Mouse (Mus musculus) cerebellum, adult 11 months (tissue): ENCODE measurements around the gene Cacfd1.
A peak's percentile ranks its signal among the peaks of the same experiment; 100 is the strongest.

Source experiments
- DNase-seq: peaks from one replicate; pipeline ENCODE4 v3.0.0; 2022

The Cacfd1 gene

DNA sequence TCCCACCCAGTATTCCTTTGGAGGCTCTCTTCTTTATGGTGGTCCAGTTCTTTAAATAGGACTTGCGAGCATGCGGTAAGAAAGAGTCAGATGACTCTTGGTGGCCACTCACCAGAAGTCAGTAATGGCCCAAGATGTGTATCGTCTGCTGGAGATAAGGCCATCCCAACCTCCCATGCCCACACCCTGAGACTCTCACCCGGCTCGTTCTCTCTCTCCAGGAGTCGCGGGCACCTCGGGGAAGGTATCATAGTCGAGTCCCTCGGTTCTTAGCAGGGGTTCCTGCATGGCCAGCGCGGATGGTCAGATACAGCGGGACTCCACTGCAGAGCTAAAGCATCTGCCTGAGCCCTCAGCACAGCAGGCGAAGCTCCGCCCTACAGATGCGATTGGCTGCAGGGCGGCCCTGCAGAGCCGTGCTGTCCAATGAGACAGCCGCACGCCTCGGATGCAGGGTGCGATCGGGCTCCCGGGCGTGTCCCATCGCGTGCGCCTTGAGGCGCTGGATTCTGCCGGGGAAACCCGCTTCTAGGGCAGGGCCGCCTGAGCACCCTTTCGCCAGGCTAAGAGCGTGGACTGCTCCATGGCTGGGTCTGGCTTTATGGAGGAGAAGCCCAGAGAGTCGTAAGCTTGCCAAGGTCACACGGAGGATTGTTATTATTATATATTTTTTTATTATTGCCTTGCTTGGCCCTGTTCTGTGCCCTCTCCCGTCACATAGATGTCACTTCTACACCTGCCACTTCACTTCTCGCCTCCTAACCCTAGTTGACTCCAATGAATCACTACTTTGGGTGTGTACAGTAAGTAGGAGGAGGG, 18.1 kb downstream of the Cacfd1 start, which contains the start of gene Slc2a6:
TSS of gene Slc2a6 (minus strand) at position 381 of the 819 bp plus-strand sequence.
- DNase-seq = peak; percentile 90

DNA sequence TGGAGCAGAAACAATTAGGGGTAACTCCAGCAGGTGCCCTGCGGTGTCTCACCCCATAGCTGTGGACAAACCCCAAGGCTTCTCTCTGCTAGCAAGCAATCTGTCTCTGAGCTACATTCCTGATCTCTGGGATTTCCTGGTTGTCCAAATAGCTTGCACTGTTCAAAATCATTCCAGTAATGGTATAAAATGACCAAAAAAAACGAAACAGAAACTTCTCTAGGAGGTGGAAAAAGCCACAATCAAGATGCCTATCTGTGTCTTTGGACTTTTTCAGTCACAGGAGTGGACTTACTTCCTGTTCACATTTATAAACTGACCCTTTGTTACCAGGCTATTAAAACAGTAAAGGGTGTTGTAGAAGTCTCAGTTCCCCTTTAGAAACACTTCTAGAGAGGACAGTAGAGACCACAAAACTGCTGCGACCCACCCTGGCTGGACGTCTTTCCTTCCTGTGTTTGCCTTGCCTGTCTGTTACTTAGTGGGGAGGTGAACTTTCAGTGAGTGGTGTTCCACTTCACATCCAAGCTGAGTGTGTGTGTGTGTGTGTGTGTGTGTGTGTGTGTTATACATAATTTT, 18.8 kb downstream of the Cacfd1 start:
- DNase-seq = no peak

DNA sequence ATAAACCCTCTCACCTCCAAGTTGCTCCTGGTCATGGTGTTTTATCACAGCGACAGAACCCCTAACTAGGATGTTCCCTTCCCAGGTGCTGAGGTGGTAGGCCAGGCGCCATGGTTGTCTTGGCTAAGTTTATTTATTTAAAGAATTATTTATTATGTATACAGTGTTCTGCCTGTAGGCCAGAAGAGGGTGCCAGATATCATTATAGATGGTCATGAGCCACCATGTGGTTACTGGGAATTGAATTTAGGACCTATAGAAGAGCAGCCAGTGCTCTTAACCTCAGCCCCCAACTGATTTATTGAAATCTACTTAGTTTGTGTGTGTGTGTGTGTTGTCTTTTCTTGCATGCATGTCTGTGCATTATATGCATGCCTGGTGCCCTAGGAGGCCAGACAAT, 22.6 kb downstream of the Cacfd1 start:
- no peak for DNase-seq

DNA sequence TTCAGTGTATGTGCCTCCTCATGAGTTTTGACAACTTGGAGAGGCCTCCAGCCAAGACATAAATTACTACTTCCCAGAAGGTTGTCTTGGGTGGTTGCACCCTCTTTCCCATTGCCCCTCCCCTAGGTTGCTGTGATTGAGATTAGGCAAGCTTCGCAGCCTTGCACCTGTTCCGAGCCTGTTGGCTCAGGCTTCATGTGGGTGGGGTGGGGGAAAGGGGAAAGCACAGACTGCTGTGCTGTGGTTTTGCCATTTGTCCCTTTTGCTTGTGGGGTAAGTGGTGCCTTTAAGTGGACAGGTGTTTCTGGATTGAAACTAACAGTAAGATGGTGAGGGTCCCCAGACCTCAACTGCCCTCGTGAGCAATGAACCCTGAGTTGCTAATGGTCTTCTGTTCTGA, 26.3 kb downstream of the Cacfd1 start:
- no peak for DNase-seq

DNA sequence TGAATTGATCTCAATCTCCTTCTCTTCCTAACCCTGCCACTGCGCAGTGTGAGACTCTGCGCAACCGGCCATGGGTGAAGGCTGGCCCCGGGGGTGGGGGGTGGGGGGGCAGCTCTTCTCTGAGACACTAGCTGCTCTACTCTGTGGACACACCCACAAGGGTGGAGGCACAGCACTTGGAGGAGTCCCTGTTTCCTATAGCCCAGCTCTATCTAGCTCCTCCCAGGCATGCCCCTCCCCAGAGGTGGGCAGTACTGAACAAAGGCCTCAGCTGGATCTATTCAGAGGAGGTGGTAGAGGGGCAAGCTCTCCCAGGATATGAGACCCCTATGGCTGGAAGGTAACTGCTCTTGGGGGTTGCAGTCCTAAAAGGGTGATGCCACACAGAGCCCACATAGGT, 27.3 kb downstream of the Cacfd1 start:
- no peak for DNase-seq

DNA sequence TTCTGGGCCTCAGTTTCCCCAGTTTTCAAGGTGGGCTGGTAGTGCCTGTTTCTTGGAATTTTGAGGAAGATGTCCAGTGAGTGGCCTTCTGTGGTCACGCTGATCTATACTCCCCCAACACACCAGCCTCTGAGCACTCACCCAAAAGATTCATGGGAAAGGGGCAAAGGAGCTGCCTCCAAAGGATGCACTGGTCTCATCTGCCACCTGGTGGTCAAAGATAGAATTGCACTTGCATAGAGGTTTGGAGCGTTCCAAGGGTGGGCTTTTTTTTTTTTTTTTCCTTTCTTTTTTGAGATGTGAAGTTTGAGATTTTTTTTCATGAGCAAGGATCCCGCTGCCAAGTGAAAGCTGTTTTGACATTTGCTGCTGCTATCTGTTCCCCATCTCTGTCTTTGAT, 28.9 kb downstream of the Cacfd1 start:
- peak; percentile 53 for DNase-seq

DNA sequence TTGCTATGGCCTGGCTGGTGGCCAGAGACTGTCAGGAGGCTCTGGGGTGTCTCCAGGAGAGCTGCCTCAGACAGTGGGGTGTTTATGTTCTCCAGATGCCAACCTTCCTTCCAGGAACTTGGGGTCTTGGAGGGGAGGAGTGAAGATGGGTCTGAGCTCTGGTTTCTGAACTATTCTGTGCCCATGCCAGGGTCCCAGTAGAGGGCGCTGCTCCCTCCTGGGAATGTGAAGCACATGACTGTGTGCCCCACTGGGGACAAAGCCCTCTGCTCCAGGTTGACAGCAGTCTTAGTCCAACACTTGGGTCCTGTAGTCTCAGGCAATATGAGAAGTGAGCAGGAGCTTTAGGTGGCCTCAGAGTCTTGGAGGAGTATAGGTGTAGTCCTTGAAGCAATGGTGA, 29.6 kb downstream of the Cacfd1 start:
- DNase-seq = no peak

DNA sequence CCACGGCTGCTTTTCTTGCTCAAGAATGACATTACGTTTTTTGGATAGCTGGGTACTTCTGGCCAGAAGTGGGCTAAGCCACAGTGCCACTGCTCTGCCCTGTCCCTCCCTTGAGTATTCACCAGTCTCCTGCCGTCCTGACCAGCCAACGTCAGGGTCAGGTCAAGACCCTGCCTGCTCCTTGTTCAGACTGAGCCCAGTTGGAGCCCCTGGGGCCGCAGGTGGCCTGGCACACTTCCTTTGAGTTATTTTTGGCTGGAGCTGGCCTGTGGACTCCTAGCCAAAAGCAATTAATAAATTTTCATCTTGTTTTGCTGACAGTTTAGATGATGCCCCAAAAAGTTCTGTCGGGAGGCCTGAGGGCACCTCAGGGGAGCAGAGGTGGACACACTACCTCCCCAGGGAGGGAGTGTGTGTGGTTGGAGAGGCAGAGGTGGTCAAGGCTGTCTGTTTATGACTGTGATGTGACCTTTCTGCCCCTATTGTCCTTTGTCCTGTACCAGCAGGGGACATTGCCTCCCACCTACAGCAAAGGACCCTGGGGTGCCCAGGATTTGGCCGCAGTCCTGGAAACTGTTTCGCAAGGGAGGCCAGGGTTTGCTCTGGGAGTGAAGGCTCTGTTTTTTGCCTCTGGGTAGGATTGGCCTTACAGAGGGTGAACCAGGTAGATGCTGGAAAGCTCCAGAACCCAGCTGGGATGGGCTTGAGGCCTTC, 32.6 kb downstream of the Cacfd1 start:
- DNase-seq = no peak

DNA sequence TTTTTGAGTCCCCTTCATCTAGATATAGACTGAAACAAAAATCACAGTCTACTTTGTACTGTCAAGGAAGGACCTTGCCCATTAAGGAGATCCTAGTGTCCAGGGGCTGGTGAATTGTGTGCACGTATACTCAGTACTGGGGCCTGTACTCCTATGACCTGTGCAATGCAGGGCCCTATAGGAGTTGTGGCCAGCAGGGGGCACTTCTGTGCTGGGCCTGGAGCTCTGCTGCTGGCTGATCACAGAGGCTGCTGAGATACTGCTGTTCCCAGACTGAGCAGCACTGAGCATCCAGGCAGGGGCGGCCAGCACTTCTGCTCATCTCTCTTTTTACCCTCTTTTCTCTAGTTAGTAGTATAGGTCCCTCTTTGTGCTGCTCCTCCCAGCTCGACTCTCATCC, 33.7 kb downstream of the Cacfd1 start:
- peak; percentile 69 for DNase-seq

DNA sequence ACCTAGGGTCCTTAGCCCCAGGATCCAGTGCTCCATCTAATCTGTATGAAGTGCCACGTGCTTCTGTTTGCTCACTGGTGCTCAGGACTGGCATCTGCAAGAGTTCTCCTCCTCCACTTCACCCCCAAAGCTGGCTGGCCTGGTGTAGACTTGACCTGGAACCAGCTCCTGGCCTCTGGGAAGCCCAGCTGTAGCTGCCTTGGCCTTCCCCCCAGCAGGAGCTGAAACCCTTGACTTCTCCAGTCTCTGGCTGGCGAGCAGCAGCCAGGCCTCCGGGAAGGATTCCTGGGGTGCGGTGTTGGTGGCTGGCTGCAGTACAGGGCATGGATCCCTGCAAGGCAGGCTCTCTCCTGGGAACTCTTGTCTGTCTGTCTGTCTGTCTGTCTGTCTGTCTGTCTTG, 34.4 kb downstream of the Cacfd1 start:
- no peak for DNase-seq

DNA sequence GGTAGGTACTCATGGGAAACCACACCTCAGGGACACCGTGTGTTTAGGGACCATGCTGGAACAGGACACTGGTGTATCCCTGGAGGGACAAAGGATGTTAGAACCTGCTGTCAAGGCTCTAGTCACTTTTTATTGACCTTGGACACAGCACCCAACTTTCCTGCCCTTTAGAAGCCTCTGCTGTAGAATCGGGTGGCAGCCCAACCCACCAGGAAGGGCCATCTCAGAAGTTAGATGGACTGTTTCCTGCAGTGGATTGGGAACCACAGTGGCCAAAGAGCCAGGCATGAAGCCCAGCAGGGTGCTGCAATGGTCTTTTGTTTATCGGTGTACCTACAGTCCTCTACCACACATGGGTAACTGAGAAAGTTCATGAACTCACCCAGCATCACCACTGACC, 34.9 kb downstream of the Cacfd1 start:
- no peak for DNase-seq

DNA sequence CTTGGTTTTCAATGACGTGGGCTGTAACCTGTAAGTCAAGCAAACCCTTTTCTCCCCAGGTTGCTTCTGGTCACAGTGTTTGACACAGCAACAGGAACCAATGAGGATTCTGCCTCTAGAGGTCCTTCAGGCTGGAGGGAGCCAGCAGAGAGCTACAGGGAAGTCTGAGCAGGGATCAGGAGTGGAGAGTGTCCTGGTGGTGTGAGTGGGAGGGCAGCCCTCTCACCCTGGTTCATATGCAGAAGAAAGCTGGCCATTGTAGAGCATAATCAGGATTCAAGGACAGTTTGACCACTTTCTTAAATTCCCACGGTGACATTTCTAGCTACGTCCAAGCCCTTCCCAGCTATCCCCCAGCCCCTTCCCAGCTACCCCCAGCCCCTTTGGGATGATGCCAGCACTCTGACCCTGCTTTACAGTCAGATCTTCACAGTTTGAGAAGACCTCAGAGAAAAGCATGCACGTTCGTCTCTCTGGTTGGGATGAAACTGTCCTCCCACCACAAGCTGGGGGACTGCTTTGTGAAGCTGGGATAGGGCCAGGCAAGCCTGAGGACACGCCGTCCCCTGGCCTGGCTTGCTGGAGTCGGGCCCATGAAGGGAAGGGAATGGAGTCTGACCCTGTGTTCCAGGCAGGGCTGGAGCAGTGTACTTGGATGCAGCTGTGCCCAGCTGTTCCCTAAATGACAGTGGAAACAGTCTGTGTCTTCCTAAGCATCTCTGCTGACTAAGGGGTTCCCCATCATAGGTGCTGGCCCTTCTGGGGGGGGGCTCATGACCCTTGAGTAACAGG, 36.4 kb downstream of the Cacfd1 start:
- no peak for DNase-seq

DNA sequence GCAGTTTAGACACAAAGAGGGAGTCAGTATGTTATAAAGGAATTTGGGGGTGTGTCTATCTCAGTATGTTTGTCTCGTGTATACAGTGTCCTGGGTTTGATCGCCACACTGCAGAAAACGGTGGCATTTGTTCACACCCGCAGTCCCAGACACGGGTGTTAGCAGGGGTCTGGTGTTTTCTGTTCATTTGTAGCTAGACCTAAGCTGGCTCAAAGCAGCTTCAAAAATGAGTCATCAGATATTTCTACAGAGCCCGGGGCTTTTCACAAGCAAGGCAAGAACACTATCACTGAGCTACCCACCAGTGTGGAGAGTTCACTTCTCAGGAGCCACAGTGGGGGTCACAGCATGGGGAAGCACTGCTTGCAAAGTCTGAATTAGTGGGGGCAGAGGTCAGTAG, 39.7 kb downstream of the Cacfd1 start:
- DNase-seq = no peak

DNA sequence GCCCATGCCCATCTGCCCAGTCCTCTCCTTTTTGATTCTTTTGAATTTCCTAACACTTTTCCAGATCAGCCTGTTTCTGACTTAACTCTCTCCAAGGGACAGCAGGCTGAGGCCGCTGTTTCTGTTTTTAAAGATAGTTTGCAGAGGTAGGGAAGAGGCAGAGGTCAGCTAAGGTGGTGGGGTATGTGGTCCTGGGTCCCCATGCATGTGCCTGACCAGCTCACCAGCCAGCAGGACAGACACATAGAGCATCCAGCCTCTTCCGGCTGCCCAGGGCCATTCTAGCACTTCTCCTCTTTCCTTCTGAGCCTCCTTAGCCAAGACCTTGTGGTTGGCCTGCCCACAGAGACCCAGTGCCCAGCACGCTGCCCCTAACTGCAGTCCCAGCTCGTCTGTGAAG, 48.5 kb downstream of the Cacfd1 start:
- DNase-seq = no peak

DNA sequence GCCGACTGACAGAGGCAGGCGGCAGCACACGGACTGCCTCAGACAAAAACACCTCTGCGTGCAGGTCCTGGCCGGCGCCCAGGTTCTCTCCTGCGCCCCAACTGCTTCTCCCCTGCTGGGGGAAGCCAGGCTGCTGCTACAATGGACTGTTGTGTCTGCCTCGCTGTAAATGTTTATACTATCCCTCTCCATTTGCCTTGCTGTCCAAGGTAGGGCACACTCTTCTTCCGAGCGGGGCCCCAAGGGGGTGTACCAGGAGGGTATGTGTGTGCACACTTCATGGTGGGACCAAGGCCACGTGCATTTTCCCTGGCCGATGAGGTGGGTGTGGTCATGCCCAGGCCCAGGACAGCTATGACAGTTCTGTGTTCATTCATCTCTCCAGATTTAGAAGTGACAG, 49.0 kb downstream of the Cacfd1 start:
- no peak for DNase-seq

DNA sequence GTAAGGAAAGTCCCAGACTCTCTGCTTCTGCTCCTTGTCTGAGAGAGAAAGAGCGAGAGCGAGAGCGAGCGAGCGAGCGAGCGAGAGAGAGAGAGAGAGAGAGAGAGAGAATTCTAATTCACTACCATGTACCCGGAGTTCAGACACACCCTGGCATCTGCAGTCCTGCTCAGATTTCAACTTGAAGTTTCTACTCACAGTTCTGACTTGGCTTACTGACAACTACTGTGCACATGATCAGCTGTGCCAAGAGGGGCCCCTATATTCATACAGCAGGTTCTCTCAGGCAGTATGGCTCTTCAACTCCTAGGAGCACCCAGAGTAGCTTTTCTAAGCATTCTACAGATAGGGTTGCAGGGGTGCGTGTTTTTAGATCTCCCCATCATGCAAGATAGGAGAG, 49.5 kb downstream of the Cacfd1 start:
- no peak for DNase-seq

DNA sequence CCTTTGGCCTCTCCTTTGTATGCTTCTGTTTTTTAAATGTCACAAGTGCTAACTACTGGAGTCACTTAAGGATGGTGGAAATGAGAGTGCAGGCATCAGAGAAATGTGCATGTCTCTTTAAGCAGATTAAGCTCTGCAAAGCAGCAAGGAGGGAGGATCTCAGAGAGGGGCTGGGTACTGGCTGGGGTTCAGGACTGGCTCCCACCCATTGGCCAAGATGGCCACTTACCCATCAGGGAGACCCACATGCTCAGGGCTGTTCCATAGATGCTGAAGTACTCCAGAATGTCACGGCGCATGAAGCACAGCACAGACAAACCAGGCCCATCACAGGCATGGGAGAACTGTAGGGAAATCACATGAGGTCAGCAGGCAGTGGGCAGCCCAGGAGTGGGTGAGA, 57.4 kb downstream of the Cacfd1 start:
- DNase-seq = no peak

DNA sequence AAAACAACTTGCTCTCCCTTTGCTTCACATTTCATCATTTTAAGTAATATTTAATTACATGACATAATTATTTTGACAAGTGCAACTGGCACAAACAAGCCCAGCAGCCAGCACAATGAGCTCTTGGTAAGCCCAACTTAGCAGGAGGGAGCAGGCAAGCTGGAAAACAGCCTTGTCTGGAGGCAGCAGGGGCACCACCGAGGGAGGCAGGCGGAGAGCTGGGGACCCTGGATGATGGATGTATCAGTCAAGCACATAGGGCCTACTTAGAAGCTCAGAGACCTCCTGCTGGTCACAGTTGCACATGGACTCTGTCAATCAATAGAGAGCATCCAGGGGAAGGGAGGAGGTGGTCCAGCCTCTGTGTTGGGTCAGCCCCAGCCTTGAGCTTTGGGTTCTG, 58.3 kb downstream of the Cacfd1 start:
- no peak for DNase-seq

DNA sequence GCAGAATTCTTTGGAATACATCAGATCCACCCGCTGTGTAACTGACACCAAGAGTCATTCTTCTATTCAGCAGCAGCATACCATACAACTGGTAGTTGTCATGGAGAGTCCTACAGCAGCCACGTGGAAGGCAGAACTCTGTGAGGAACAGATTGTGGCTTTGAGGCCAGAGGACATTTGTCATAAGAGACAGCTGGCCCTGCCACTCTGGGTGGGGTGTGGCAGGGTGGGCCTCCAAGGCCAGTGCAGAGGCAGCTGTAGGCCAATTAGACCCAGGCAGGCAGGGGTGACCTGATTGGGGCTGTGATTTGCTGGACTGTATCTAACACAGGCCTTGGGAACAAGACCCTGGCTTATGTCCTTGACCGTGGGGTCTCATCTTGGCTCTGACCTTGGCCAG, 59.9 kb downstream of the Cacfd1 start:
- DNase-seq = no peak

DNA sequence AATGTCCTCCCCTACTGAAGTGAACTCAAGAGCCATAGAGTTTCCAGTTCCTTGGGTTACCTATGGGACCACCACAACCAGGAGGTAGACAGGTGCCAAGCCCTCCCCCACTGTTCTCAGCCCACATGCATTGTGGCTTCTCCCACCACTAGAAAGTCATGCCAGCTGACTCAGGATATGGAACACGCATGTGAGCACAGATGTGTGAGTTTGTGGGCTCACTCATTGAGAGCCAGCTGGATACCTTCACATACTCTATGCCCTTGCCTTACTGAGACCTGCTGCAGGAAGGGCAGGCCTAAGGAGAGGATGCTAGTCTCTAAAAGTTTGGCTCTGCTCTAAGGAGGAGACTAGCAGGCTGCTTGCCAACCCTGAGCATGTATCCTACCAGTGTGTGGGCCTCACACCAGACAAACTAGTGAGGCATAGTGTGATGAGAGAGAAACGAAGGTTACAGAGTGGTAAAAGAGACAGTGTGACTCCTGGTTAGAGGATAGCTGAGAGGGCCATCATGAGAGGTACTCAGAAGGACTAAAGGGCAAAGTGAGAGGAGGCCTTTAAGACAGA, 60.6 kb downstream of the Cacfd1 start:
- DNase-seq = no peak
